Mouse (Mus musculus) hindbrain, embryonic 14.5 days (tissue): ENCODE measurements around the gene Mga. TPM values are rescaled to one million over a fixed set of nuclear protein-coding genes. Genes with fewer than 3 reads are reported as not detected.

Experiments used
- ATAC-seq: fragments of 200-750 bp; cut with Nextera tagmentation; 2 replicates; pipeline ENCODE4 v1.8.0; 2017; ENCODE audit warnings: moderate number of reproducible peaks, mild to moderate bottlenecking, moderate TSS enrichment, moderate library complexity; ENCODE audit not compliant: low FRiP score
- DNase-seq: peaks from one replicate; pipeline ENCODE4 v3.0.0-alpha.2; 2015; ENCODE audit warnings: low spot score
- H3K27ac ChIP-seq: fragments of 300-500 bp; sonication (generic); 2 replicates; pipeline ENCODE4 v1.5.1; 2014; ENCODE audit warnings: mild to moderate bottlenecking, moderate library complexity
- H3K27me3 ChIP-seq: fragments of 300-500 bp; sonication (generic); 2 replicates; pipeline ENCODE4 v1.6.1; 2014; ENCODE audit warnings: mild to moderate bottlenecking, low read length, mixed read lengths; ENCODE audit not compliant: control insufficient read depth, insufficient read depth
- H3K36me3 ChIP-seq: fragments of 300-500 bp; sonication (generic); replicated peaks from 2 replicates; pipeline ENCODE4 v1.6.1; 2014; ENCODE audit not compliant: control insufficient read depth, insufficient read depth
- H3K4me1 ChIP-seq: fragments of 300-500 bp; sonication (generic); replicated peaks from 2 replicates; pipeline ENCODE4 v1.6.1; 2014; ENCODE audit warnings: antibody characterized with exemption, low read length, mixed read lengths; ENCODE audit not compliant: control insufficient read depth, insufficient read depth
- H3K4me2 ChIP-seq: fragments of 300-500 bp; sonication (generic); replicated peaks from 2 replicates; pipeline ENCODE4 v1.6.1; 2014; ENCODE audit warnings: mild to moderate bottlenecking, moderate library complexity
- H3K4me3 ChIP-seq: fragments of 300-500 bp; sonication (generic); replicated peaks from 2 replicates; pipeline ENCODE4 v1.5.1; 2014; ENCODE audit warnings: mild to moderate bottlenecking, low read length
- H3K9ac ChIP-seq: fragments of 300-500 bp; sonication (generic); 2 replicates; pipeline ENCODE4 v1.6.1; 2014
- H3K9me3 ChIP-seq: fragments of 300-500 bp; sonication (generic); 2 replicates; pipeline ENCODE4 v1.6.1; 2016; ENCODE audit warnings: low read length; ENCODE audit not compliant: control insufficient read depth
- WGBS: fragments of 180-500 bp; shearing (Covaris S2); extraction: QIAGEN DNeasy Blood & Tissue Kit; methylation state at CpG from one replicate; pipeline ENCODE4 v1.1.7; 2014; 5-methylcytosine and 5-hydroxymethylcytosine counted together
- polyA plus RNA-seq: library from polyadenylated mRNA; unstranded; fragments of >200 nt; fragmentation: Nextera tagmentation; extraction: Ambion mirVana; gene quantifications from 2 replicates; pipeline ENCODE4 v1.2.1, GENCODE M21; 2014

The Mga gene
- polyA plus RNA-seq, 1 experiment from 2014 or later: 35.1 TPM

DNA sequence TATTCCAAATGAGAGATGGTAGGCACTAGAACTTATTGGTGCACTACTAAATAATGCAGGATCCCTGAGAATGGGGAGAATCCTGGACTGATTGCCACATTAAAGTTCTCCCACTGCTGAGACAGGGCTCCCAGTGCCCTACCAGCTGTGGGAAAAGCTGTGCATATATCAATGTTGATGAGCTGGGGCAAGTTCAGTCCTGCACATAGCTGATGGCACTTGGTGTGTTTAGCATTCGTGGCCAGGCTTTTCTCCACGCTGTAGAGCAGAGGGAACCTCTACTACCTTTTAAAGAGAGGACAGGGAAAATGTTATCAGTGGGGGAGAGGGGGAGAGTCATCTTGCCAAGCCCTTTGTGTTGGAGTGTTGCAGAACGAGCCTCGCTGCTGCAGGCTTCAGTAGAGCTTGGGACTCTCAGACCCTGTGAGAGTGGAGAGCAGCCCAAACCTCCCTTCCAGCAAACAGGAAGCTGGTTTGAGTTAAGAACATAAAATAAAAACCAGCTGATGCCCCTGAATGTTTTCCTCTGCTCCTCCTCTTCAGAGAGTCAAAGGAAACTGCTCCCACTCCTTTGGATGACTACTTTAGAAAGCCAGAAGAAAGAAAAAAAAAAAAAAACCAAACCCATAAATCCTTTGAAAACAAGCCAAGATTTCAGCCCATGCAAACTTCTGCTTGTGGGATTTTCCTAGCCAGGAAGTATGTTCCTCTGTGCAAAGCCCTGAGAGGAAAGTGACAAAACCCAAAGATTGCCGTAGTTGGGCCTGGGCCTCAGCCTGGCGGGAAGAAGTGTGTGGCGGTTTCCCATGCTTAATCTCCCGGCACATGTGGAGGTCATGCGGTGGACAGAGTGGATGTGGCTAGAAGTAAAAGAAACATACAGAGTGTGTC, 98.6 kb downstream of the Mga start:
- 66% methylated on average over 9 of the region's 9 CpGs for WGBS
- Histone ChIP-seq H3K4me1 (0 out of 2 replicates have a peak, but pooled peaks cover 7% of the 10 kb centered on the region), H3K4me2 (no peak overlapping the region), H3K4me3 (no peak overlapping the region), H3K9ac (no peak overlapping the region), H3K9me3 (no peaks in the 10 kb centered on the region), H3K27me3 (no peaks in the 10 kb centered on the region), H3K27ac (peak overlapping the region; percentile 73), H3K36me3 (no peaks in the 10 kb centered on the region; the same call in 1 of the 2 replicates)
- ATAC-seq (no peak), DNase-seq (no peak)

DNA sequence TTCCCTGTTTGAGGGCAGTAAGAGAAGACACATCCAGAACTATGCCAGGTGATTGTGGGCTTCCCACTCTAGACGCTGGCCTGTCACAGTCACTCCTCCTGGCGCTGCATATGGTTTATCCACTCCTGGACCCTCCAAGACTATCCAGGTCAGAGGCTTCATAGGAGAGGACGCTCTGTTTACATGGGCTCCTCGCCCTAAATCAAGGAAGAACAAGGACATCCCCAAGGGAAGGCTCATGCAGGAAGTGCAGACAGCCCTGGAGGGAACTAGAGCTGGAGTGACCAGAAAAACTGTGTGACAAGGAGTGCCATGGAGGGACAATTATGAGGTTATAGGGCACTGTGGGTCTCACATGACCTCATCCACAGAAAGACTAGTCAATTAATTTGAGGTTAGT, 100.3 kb downstream of the Mga start:
- no peak overlapping the region for H3K4me2 ChIP-seq
- H3K9me3 ChIP-seq: no peaks in the 10 kb centered on the region
- 0 out of 2 replicates have a peak, but pooled peaks cover 7% of the 10 kb centered on the region for H3K4me1 ChIP-seq
- ATAC-seq: no peak
- H3K4me3 ChIP-seq: no peak overlapping the region
- H3K9ac ChIP-seq: no peak overlapping the region
- H3K27me3 ChIP-seq: no peaks in the 10 kb centered on the region
- WGBS: 84% methylated on average over 4 of the region's 4 CpGs
- H3K27ac ChIP-seq: no peak overlapping the region
- no peaks in the 10 kb centered on the region; the same call in 1 of the 2 replicates for H3K36me3 ChIP-seq
- no peak for DNase-seq

DNA sequence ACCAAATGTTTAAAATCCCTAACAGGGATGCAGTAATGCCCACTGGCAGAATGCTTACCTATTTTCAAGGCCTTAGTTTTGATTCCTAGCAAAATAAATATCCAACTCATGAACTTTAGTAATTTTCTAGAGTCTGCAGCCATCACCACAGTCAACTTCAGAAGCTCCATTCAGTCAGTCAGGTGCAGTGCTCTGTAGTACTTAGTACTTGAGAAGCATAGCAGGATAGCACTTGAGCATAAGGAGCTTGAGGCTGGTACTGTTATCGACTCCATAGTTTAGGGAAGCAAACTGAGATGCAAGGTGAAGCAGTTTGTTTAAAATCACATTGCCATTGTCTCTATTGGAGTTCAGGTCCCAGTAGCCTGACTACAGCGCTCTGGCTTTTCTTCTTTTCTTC, 102.7 kb downstream of the Mga start:
- no peak overlapping the region for H3K4me2 ChIP-seq
- no peaks in the 10 kb centered on the region for H3K27me3 ChIP-seq
- 0 out of 2 replicates have a peak, but pooled peaks cover 7% of the 10 kb centered on the region for H3K4me1 ChIP-seq
- H3K9ac ChIP-seq: no peak overlapping the region
- no peaks in the 10 kb centered on the region; the same call in 1 of the 2 replicates for H3K36me3 ChIP-seq
- no peak for ATAC-seq
- no peak for DNase-seq
- WGBS: 91% methylated on average over 2 of the region's 2 CpGs
- no peaks in the 10 kb centered on the region for H3K9me3 ChIP-seq
- no peak overlapping the region for H3K4me3 ChIP-seq
- H3K27ac ChIP-seq: no peak overlapping the region

DNA sequence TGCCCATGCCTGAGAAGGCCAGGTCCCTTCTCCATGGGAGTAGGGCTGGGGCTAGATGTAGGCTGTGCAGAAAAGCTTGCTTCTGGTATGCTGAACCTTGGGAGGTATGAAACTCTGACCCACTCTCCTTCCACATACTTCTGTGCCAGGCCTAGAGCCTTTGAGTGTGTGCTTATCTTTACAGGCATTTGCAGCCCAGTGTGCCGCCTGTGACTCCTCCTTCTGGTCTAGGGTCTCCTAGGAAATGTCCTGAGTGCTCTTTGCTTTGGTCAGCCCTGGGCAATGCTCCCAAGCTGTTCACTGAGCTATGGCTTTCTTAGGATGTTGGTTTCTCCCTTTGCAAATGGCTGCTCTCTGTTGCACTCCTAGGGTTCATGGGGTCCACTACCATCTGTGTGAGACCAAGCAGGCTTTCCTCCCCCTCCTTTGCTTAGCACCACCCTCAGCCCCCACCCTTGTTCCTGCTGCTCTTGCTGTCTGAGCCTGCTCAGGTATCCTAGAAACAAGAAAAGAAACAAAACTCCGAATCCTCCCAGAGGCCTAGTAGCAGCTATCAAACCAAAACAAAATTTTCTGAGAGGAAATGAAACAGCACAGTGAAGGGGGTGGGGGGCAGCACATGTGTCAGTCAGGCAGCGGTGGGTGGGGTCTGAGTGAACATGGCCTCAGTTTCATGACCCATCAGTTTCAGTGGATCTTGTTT, 104.0 kb downstream of the Mga start:
- H3K27me3 ChIP-seq: no peaks in the 10 kb centered on the region
- H3K27ac ChIP-seq: no peak overlapping the region
- no peaks in the 10 kb centered on the region for H3K9me3 ChIP-seq
- H3K9ac ChIP-seq: no peak overlapping the region
- H3K36me3 ChIP-seq: no peaks in the 10 kb centered on the region; the same call in 1 of the 2 replicates
- DNase-seq (no peak), ATAC-seq (no peak)
- H3K4me3 ChIP-seq: no peak overlapping the region
- H3K4me2 ChIP-seq: no peak overlapping the region
- 80% methylated on average over 3 of the region's 3 CpGs for WGBS
- no peaks in the 10 kb centered on the region for H3K4me1 ChIP-seq

DNA sequence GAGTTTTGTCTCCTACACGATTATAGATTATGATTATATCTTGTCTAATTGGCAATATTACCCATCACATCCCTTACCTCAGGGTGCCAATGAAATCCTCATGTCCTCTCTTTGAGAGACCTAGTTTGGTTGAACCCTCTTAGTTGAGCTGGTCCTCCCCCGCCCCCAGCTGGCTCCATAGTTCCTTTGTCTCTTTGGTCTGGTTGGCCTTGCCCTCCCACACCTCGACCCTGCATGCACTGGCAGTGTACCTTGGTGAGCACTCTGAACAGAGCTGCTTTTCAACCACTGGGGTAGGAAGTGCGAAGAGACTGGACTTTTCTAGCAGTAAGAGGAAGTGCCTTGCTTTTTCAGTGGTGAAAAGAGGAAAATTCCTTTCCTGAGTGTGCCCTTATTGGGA, 104.9 kb downstream of the Mga start:
- Histone ChIP-seq H3K27me3 (no peaks in the 10 kb centered on the region), H3K4me2 (no peak overlapping the region), H3K9ac (no peak overlapping the region), H3K27ac (no peak overlapping the region), H3K9me3 (no peaks in the 10 kb centered on the region), H3K4me3 (no peak overlapping the region), H3K4me1 (no peaks in the 10 kb centered on the region), H3K36me3 (no peaks in the 10 kb centered on the region; the same call in 1 of the 2 replicates)
- ATAC-seq (no peak), DNase-seq (no peak)
- 76% methylated on average over 4 of the region's 4 CpGs for WGBS

DNA sequence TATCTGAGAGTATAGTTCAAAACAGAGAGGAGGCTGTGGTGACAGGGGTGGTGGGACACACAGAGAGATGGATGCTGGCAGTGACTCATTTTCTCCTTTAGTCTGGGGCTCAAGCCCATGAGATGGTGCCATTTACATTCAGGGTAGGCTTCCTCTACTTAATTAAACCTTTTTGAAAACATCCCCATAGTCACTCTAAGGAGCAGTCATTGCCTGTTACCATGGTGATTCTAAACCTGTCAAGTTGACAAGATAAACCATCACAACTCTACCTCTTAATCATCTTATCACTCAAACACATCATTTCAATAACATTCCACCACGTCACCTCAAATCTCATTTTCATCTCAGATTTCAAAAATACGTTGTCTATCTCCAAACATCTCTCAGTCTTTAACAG, 106.9 kb downstream of the Mga start:
- H3K4me3 ChIP-seq: no peak overlapping the region
- H3K27ac ChIP-seq: no peak overlapping the region
- DNase-seq (no peak), ATAC-seq (no peak)
- no peak overlapping the region for H3K4me2 ChIP-seq
- no peaks in the 10 kb centered on the region for H3K9me3 ChIP-seq
- no peaks in the 10 kb centered on the region for H3K4me1 ChIP-seq
- H3K9ac ChIP-seq: no peak overlapping the region
- no peaks in the 10 kb centered on the region; the same call in 1 of the 2 replicates for H3K36me3 ChIP-seq
- whole genome bisulfite sequencing: 79% methylated on average over 2 of the region's 2 CpGs
- H3K27me3 ChIP-seq: no peaks in the 10 kb centered on the region

DNA sequence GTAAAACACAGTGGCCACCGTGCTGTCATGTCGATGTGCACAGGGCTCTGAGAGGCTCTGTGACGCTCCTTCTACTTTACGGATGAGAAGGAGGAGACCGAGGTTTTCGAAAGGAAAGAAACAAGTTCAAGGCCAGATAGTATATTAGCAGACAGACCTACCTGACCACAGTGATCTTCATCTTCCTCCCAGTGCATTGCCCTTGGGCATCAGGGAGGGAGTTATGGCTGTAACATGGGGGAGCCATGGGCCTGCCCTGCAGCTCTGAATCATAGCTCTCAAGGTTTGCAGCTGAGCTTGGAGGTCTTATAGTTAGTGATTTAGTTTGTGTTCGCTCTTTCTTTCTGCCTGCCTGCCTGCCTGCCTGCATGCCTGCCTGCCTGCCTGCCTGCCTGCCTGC, 109.7 kb downstream of the Mga start:
- Histone ChIP-seq H3K36me3 (no peaks in the 10 kb centered on the region; the same call in 1 of the 2 replicates), H3K4me2 (no peak overlapping the region), H3K4me1 (no peaks in the 10 kb centered on the region), H3K9ac (no peak overlapping the region), H3K4me3 (no peak overlapping the region), H3K27ac (no peak overlapping the region), H3K27me3 (no peaks in the 10 kb centered on the region), H3K9me3 (no peaks in the 10 kb centered on the region)
- WGBS: 93% methylated on average over 7 of the region's 7 CpGs
- ATAC-seq (no peak), DNase-seq (no peak)

DNA sequence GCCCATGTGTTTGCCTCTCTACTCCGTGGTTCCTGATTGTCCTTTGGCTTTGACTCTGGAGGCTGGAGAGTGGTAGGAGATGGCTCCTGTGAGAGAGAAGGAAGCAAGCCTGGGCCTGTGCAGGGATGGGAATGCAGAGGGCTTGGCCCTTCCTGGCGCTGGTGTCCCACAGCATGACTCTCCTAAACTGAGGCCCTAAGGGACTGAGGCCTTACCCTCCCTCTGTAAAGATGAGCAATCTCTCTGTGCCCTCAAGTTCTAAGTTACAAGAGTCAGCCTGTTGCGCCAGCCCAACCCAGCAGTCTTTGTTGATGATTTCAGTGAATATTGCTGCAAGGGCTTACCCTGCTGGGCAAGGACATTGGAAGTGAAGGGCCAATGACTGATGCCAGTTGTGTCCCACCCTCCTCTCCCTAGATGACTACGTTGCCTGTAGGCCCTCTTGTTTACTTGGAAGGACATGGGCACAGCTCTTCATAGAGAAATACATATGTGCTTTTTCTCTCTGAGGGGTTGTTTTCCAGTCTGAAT, 110.7 kb downstream of the Mga start:
- H3K9ac ChIP-seq: no peak overlapping the region
- H3K27me3 ChIP-seq: no peaks in the 10 kb centered on the region
- ATAC-seq: no peak
- H3K4me3 ChIP-seq: no peak overlapping the region
- H3K9me3 ChIP-seq: no peaks in the 10 kb centered on the region
- no peaks in the 10 kb centered on the region for H3K4me1 ChIP-seq
- H3K4me2 ChIP-seq: no peak overlapping the region
- WGBS: 91% methylated on average over 4 of the region's 4 CpGs
- no peak overlapping the region for H3K27ac ChIP-seq
- peaks cover 5% of the 10 kb centered on the region for H3K36me3 ChIP-seq
- no peak for DNase-seq

DNA sequence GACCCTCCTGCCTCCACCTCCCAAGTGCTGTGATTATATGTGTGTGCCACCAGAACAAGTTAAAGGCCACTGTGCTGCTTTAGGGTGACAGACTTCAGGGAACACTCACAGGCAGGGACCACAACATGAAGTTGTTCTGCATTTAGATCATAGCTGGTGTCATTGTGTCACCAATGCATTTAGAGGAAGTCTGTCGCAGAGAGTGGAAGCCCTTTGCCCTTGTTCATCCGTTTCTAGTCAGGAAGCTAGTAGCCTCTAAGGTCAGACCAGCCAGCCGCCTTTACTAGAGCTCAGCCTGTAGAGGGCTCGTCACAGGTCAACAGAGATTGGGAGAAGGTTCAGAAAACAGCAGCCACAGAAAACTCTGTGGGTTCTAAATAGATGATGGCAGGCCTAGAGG, 111.6 kb downstream of the Mga start:
- Histone ChIP-seq H3K36me3 (peaks cover 14% of the 10 kb centered on the region), H3K9me3 (no peaks in the 10 kb centered on the region), H3K27ac (no peak overlapping the region), H3K9ac (no peak overlapping the region), H3K4me3 (no peak overlapping the region), H3K4me2 (no peak overlapping the region), H3K4me1 (no peaks in the 10 kb centered on the region), H3K27me3 (no peaks in the 10 kb centered on the region)
- ATAC-seq: no peak
- DNase-seq: no peak
- 71% methylated on average over 4 of the region's 4 CpGs for WGBS
